Mouse (Mus musculus): ENCODE results near the gene Smpdl3b. TPM values are rescaled to one million over a fixed set of nuclear protein-coding genes. Genes with fewer than 3 reads are reported as not detected.
"Not testable (repeated sequence)": the region's sequence is repeated elsewhere in the genome, so short reads cannot be mapped to it uniquely, and the experiment has no call there.

Smpdl3b gene
- total RNA-seq, 4 experiments from 2014 or later, result 0.56 to 1.5 (median 1.0) TPM; not detected in 1

DNA sequence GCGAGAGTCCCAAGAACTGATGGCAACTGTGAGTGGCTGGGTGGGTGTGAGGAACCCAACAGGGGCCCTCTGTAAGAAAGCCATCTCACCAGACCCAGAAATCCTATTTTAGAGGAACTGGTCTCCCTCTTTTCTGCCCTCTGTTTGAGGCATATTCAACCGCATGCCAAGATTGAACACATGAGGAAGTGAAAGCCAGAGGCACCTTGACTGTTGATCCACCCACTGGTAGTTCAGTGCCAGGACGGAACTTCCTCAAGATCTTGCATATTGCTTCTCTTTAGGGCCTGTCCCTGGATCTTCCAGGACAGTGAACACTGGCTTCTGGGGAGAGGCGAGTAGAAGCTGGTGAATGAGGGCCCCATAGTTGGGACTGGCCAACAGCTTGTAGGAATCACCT lies 23.2 kb upstream of the Smpdl3b start:
- no peak for DNase-seq (ENCODE audit: low spot score in 2 of 2)

- DNase-seq (ENCODE audit: low spot score in 2 of 2), result no peak
These were observed 21.6 kb upstream of the Smpdl3b start for GRCm38 (mm10) chr4:132778562-132779201.

- DNase-seq (ENCODE audit: low spot score in 2 of 2), result peak; percentile 40
These were observed 19.7 kb upstream of the Smpdl3b start for GRCm38 (mm10) chr4:132776764-132777163.

DNA sequence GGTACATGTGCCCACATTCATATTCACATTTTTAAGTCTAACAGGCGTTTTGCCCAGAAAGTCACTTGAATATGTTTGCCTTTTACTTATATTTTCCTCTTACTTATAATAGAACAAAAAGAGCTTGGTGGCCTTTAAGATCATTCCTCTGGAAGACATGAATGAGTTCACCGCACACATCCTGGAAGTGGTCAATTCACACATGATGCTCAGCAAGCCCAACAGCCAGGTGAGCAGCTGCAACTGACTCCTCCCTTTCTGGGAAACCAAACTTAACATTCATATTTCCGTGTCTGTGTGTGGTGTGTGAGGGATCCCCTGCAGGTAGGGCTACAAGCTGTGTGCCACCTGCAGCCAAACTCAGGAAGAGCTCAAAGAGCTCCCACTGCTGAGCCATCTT lies 17.9 kb upstream of the Smpdl3b start:
- DNase-seq (ENCODE audit: low spot score in 2 of 2), result no peak

- DNase-seq (ENCODE audit: low spot score in 2 of 2), result no peak
These were observed 14.7 kb upstream of the Smpdl3b start for GRCm38 (mm10) chr4:132771776-132772175.

GRCm38 (mm10) chr4:132767914-132768876 lies 11.1 kb upstream of the Smpdl3b start, which contains the start of gene Rpa2:
Gene Rpa2, plus strand, starts transcription at chr4:132768332.
- DNase-seq (ENCODE audit: low spot score in 2 of 2), result peak; percentile 97 to 98

GRCm38 (mm10) chr4:132763125-132763524 lies 6.1 kb upstream of the Smpdl3b start:
- DNase-seq (ENCODE audit: low spot score in 2 of 2), result not testable (repeated sequence)

DNA sequence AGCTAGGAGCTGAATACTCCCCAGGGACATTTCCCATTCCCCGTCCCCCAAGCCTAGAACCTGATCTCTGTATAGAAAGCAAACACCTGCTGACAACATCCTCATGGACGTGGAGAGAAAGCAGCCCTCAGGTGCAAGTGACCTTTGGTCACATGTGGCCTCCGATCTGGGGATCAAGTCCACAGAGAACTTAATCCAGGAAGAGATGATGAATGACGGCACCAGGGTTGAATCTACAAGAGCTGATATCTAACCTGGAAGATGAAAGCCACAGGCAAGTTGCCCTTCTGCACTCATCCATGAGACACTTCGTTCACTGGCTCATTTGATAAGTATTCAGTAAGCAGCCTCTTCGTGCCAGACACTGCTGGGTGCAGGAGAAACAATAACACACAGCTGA lies 5.5 kb upstream of the Smpdl3b start:
- no peak for DNase-seq (ENCODE audit: low spot score in 2 of 2)

GRCm38 (mm10) chr4:132760296-132760695 lies 3.2 kb upstream of the Smpdl3b start:
- DNase-seq (ENCODE audit: low spot score in 2 of 2), result no peak

GRCm38 (mm10) chr4:132757633-132758351 lies 740 bp upstream of the Smpdl3b start:
- DNase-seq (ENCODE audit: low spot score in 2 of 2), result no peak

DNA sequence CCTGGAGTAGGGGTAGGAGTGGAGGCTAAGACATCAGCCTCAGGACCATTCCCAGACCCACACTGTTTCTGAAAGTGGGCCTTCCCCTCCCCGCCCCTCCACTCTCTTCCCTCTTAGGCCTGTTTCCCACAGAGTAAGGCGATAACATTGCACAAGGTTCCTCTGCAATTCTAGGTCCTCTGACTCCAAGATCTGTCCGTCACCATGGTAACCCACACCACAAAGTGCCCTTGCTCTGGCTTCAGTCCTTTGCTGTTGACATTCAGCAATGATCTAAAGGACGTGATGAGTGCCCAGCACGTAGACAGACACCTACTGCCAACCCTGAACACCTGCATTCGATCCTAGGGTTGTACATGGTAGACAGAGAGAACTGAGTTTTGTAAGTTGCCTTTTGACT lies 4.1 kb downstream of the Smpdl3b start:
- no peak for DNase-seq (ENCODE audit: low spot score in 2 of 2)

- DNase-seq (ENCODE audit: low spot score in 2 of 2), result no peak
These were observed 7.6 kb downstream of the Smpdl3b start for GRCm38 (mm10) chr4:132749258-132749982.

DNA sequence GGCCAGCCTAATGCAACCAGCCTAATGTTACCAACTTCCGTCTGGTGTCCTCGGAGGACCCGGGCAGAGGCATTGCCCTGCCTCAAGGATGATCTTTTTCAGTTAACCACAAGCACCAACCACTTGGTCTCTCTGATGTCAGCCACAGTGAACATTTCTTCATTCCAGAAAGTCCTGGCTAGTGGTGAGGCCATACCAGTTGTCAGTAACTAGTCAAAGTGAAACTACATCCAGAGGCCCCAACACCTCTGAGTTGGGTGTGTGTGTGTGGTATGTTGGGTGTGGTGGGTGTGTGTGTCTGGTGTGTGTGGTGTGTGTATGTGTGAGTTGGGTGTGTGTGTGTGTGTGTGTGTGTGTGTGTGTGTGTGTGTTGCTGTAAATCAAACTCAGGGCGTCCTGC lies 8.3 kb downstream of the Smpdl3b start:
- DNase-seq (ENCODE audit: low spot score in 2 of 2), result no peak

DNA sequence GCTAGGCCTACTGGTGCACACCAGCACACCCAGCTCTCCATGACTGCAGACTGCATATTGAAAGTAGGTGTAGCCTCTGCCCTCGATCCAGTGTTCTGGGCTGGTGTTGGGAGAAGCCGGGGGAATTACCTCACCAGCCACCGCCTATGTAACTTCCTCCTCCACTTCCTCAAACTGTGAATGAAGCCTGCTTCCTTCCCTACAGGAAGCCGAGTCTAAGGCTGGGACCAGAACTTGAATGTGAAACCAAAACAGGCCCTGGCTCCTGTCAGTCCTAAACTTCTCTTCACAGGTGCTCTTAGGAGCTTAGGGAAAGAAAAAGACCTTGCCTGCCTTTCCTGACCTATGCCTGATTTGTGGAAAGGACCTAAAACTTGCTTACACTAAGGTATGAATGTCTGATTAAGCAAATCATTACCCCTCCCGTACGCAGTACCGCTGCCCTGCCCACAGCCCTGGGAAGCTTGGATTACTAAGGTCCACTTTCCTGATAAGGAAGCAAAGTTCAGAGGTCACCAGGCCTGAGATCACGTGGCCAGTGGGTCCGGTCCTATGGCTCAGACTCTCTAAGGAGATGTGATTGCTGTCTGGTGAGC lies 9.3 kb downstream of the Smpdl3b start:
- DNase-seq (ENCODE audit: low spot score in 2 of 2), result no peak

GRCm38 (mm10) chr4:132746911-132747517 lies 10.0 kb downstream of the Smpdl3b start:
- no peak for DNase-seq (ENCODE audit: low spot score in 2 of 2)

GRCm38 (mm10) chr4:132743992-132744911 lies 12.8 kb downstream of the Smpdl3b start:
- DNase-seq (ENCODE audit: low spot score in 2 of 2), result no peak

DNA sequence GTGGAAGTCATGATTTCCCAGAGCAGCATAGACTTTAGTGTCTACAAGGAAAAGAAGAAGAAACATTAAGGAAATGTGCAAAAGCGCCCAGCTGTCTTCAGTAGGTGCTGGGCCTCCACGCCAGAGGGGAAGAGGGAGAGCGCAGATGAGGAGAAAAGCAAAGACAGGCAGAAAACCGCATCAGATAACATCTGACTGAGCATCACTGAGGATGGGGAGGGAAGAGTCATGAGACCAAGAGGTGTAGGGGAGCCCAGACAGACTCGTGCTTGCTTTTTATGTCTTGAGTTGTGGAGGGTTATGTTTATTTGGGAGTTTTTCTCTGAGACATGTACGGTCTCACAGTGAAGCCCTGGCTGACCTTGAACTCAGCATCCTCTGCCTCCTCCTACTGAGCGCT lies 15.6 kb downstream of the Smpdl3b start:
- DNase-seq (ENCODE audit: low spot score in 2 of 2), result no peak

- DNase-seq (ENCODE audit: low spot score in 2 of 2), result not testable (repeated sequence)
These were observed 19.9 kb downstream of the Smpdl3b start for GRCm38 (mm10) chr4:132737154-132737553.

- DNase-seq (ENCODE audit: low spot score in 2 of 2), result no peak
These were observed 21.2 kb downstream of the Smpdl3b start for GRCm38 (mm10) chr4:132735894-132736293.
